Mouse (Mus musculus): ENCODE data around the gene Emc10. TPM values are rescaled to one million over a fixed set of nuclear protein-coding genes. Genes with fewer than 3 reads are reported as not detected.

Emc10 gene
- total RNA-seq, 1 experiment from 2014 or later: 38.8 TPM

DNA sequence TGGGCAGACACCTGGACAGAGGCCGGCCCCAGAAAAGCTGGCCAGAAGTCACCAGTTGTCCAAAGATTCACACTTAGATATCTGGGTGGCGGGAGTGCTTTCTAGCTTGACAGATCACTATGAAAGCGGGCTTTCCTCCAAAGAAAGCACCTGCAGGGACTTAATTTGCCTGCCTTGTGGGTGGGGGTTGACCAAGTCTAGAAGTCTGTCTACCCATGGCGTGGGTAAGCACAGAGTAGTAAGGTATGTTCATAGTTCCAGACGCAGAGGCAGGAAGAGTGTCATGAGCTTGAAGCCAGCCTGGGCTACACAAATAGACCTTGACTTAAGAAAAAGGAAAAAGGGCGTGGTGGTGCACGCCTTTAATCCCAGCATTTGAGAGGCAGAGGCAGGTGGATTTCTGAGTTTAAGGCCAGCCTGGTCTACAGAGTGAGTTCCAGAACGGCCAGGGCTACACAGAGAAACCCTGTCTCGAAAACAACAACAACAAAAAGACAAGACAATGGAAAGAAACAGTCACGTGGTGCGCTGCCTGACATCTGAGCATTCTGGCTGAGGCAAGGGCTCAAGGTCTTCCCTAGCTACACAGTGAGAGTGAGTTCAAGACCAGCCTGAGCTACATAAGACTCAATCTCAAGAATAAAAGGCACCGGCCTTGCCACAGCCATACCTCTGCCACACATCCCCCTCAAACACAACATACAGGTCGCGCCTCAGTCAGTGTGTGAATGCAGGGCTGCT is 30.3 kb upstream of the Emc10 start:
- ATAC-seq (replicated peaks; ENCODE audit: low read depth, poor library complexity, severe bottlenecking): no peak

DNA sequence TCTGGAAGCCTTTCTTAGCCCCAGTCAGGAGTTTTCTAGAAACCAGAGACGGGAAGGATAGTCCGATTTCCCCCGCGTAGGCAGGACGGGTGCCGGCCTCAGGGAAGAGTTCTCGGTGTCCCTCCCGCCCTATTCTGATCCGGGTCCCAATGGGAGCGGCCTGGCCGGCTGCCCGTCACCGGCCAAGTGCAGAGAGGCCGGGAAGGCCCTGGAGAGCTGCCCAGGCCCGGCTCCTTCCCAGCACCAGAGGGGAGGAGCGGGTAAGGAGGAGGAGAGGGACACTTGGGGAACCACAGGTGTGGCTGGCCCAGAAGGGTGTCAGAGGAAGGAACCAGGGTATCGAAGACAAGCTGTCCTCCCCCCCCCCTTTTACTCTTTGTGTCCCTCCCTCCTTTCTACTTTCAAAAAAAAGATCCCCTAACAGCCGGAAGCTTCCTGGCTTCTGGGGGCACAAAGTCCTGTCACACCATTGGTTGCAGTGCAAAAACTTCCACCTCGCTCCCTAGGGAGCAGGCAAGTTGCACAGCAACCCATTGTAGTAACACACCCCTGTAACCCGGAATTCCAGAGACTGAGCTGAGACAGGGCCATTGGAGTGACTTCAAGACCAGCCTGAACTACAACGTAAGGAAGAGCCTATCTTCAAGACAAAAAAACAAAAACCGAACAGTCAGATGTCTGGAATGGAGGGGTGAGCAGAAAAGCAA is 28.9 kb upstream of the Emc10 start:
- ATAC-seq (replicated peaks; ENCODE audit: low read depth, poor library complexity, severe bottlenecking): no peak

DNA sequence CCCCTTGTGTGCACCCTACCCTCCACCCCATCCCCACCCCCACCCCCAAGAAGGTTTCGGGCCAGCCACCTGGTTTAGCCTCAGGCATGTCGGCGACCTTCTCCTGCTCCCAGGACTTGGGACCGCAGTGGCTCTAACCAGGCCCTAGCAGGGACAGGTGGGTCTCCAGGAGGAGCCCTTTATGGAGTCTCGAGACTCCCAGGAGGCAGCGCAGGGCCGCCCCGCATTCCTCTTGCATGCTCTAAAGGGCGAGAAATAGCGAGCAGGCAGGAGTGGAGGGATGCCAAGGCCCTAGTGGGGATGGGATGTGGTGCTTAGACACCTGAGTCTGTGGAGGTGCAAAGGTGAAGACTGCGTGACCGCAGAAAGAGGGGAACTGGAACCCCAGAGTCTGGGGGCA is 28.2 kb upstream of the Emc10 start, which contains the start of gene Mybpc2:
Gene Mybpc2, minus strand, starts transcription at position 155 of the 400 bp plus-strand sequence.
- no peak for ATAC-seq (replicated peaks; ENCODE audit: low read depth, poor library complexity, severe bottlenecking)

DNA sequence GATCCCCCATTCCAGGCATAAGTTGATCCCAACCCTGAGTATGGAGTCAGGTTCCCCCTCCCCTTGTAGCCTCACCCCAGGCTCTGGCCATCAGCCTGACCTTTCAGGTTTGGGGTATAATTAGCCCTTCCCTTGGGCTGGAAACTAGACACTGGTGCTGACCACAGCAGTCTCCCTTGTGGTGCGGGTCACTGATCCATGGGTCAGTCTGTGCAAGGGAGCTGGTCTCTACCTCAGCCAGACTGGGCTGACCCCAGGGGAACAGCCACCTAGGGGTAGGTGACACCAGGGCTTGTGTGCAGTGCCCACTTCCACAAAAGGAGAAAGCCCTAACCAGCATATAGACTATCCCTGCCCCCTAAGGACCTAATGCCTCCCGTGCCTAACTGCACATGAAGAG is 26.7 kb upstream of the Emc10 start:
- ATAC-seq (replicated peaks; ENCODE audit: low read depth, poor library complexity, severe bottlenecking): no peak

DNA sequence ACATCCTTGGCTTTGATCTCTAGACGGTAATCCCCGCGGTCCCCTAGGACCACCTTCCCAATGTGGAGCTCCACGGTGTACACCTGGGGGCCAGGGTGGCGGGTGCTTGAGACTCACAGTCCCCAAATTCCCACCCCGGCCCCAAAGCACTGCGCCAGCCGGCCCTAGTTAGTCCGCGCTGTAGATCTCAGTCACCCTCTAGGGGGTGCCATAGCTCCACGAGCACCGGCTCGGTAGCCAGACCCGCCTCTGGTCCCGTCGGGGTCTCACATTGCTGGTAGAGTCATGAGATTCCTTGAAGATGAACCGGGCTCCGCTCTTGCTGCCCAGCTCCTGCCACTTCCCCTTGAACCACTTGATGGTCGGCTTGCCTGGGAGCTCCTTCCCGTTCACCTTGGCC is 25.4 kb upstream of the Emc10 start:
- ATAC-seq (replicated peaks; ENCODE audit: low read depth, poor library complexity, severe bottlenecking): peak; percentile 87

DNA sequence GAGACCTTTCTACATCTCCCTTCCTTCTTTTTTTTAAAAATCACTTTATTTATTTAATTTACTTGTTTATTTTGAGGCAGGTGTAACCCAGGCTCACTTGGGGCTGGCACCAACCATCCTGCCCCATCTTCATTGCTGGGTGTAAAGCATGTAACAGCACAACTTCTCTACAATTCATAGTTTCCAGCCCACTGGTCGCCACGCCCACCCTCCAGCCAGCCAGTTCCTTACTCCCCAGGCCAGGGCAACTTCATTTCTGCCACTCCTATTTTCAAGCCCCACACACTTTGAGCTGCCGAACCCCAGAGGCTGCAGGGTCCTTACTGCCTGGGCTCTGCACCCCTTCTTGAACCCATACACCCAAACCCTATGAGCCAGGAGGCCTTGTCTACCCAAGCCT is 24.7 kb upstream of the Emc10 start:
- ATAC-seq (replicated peaks; ENCODE audit: low read depth, poor library complexity, severe bottlenecking): no peak

DNA sequence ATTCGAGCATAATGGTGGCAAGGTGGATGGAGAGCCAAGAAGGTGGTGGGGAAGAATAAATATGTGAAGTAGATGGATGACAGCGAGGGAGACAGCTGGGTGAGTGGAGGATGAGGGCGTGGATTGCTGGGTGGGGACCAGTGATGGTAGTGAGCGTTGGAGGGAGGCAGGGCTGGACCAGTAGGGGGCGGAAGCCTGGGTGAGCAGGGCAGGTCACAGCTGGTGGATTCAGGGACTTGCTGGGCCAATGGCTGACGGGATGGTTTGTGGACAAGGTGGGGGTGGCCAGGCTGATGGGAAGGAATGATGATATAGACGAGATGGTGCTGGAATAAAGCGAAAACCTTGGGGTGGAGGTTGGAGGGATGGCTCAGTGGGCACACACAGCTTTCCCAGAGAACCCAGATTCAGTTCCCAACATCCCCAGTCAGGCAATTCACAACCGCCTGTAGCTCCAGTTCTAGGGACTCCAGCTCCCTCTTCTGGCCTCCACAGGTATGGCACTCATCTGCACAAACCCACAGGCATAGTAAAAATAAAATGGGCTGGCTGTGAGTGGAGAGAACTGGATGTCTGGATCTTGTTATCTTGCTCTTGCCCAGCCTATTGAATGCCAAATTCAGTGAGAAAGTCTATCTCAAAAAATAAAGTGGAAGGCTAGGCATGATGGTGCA is 23.0 kb upstream of the Emc10 start:
- peak; percentile 46; the same call in 1 of the 2 replicates for ATAC-seq (replicated peaks; ENCODE audit: low read depth, poor library complexity, severe bottlenecking)

DNA sequence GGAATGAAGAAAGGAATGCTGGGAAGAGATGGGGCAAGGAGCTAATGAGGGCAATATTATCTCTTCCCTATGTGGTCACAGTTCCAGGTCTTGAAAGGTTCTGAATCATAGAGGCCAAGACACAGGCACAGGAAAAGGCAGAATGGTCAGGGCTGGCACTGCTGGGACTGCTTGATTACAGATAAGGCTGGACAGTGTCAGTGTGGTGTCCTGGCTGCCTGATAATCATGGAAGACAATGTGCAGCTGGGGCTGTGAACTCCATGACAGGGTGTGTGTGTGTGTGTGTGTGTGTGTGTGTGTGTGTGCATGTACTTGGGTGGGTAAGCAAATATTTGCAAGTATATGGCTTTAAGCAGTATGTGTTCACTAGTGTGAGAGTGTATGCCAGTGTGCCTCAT is 11.2 kb upstream of the Emc10 start:
- ATAC-seq (replicated peaks; ENCODE audit: low read depth, poor library complexity, severe bottlenecking): no peak

DNA sequence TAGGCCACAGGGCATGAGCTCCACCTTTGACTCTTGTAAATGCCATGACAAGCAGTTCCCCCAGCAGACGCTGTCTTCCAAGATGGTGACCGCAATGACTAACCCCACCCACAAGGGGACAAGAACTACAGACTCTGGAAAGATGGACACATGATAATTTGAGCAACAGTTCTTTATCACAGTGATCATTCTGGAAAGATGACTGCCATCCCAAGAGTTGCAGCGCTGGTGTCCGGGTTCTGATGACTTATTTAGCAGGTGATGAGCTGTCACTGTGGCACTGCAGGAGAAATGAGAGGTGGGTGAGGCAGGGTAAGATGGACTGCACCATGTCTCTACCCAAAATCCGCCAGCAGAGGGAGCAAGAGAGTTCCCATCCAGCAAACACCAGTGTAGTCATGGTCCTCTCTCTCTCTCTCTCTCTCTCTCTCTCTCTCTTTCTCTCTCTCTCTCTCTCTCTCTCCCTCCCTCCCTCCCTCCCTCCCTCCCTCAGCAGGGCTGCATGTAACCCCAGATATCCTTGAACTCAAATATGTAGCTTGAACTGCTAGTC is 5.3 kb upstream of the Emc10 start:
- ATAC-seq (replicated peaks; ENCODE audit: low read depth, poor library complexity, severe bottlenecking): peak; percentile 84

DNA sequence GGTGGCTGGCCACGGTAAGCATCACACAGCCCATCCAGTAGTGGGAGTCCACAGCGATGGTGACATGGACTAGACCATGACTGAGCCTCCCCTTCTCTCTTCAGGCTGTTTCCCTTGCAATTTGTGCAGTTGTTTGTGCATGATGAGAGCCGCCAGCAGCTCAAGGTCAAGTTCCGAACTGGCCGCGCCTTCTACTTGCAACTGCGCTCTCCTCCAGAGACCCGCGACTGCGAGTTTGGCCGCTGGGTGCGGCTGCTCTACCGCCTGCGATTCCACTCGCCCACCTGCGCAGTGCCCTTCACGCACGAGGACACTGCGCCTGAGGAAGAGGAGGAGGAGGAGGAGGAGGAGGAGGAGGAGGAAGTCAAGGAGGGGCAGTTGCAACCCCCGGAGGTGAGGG is 3.7 kb upstream of the Emc10 start:
- no peak for ATAC-seq (replicated peaks; ENCODE audit: low read depth, poor library complexity, severe bottlenecking)

DNA sequence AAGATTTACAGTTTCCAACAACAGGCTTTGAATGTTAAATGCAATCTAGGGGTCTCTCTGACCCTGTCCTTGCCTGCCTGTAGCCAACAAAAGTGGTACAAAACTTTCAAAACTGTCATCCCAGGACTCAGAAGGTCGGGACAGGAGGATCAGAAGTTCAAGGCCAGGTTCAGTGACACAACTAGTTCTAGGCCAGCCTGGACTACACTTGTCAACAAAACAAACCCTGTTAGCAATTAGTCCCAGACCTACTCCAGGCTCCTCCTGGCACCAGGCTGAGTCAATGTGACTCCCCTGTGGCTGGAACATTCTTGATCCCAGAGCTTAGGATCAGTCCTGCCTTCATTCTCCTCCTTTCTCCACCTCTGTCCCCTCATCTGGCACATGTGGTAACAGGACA is 2.6 kb upstream of the Emc10 start:
- no peak for ATAC-seq (replicated peaks; ENCODE audit: low read depth, poor library complexity, severe bottlenecking)

DNA sequence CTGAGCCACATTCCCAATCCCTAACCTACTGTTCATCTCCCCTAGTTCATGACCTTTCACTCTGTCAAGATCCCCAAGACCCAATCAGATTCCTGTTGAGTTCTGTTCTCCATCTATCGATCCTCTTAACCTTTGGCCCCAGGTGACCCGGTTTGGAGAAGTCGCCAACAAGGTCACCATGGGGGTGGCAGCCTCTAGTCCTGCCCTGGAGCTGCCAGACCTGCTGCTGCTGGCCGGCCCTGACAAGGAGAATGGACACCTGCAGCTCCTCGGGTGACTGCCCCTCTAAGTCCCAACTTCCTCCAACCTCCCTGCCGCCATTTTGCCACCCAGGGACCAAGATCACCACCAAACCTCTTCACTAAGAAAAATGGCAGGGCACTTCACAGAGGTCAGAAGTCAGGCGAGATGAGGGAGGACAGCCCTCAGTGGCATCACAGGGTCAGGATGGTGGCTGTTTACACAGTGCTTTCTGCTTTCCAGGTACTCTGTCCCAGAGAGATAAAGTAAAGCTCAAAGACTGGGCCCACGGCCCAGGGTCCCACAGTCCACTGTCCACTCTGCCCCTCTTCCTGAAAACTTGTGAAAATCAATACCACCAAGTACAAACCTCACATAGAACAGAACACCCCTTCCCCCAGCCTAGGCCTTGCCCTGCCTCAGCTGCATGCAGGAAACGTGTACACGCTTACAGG is 1.2 kb upstream of the Emc10 start:
- no peak for ATAC-seq (replicated peaks; ENCODE audit: low read depth, poor library complexity, severe bottlenecking)

DNA sequence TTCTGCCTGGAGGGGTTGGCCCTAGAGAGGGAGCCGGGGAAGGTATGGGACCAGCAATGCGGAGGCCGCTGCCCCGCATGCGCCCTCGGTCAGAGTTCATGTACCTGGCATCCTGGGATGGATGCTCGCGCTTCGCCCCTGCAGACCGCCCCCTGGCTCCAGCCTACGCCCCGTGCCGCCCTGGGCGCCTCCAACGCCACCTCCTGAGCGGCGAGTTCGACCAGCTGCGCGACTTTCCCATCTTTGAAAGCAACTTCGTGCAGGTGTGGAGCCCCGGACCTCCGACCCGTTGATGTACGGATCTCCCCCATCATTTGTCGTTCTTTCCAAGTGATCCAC is 411 bp upstream of the Emc10 start:
- no peak for ATAC-seq (replicated peaks; ENCODE audit: low read depth, poor library complexity, severe bottlenecking)

DNA sequence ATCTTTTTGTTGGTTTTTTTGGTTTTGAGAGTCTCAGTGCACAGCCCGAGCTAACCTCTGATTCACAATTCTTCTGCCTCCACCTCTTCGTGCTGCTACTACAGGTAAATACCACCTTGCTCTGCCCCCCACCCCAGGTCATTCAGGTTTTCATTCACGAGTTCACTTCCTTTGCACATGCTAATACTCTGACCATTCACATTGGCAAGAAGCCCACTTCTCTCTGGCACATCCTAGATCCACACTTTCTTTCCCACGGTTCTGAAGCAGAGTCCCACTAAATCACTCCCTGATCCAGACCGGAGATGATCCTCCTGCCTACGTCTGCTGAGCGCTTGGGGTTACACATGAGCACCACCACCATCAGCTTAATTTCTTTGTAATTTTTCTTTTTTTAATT is 1.2 kb downstream of the Emc10 start:
- ATAC-seq (replicated peaks; ENCODE audit: low read depth, poor library complexity, severe bottlenecking): no peak

DNA sequence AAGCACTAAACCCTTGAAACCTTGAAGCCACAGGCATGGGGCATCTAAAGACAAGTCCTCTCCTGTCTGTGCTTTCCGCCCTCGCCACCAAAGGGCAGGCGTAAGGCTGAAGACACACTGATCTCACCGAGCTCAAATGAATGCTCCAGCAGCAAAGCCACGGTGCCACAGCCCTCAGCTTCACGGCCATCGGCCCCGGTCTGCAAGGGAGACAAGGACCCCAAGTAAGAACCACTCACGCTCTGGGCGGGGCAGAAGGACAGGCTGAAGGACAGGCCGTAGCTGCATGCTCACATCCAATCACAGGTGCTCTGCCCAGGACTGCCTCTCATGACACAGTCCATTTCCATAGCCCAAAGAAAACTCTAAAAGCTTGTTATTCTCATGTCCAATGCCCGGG is 1.6 kb downstream of the Emc10 start:
- no peak for ATAC-seq (replicated peaks; ENCODE audit: low read depth, poor library complexity, severe bottlenecking)

DNA sequence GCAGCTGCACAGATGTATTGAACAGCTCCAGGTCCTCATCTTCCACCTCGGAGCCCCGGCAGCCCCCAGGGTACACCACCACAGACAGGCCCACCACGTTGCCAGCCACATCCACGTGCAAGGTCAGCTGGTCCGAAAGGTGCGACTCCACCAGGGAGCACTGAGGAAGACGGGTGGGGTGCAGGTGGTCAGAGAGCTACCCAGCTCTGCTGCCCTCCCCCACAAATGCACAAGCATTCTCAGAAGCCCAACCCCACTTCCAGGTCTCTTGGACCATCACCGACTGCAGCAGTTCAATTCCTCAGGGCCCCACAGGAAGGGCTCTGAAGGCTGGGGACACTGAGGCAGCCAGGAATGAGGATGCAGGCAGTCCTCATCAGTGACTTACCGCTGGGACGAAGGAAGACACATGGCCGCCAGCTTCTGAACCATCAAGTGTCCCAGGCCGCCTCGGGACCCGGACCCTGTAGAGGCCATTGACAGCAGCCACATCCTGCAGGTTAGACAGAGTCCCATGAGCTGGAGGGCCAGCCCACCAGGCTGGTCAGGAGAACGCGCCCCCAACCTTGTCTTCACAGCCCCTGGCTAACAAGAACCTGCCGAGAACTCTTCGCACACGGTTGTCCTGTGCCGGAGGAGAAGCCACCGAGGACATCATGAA is 4.0 kb downstream of the Emc10 start:
- ATAC-seq (replicated peaks; ENCODE audit: low read depth, poor library complexity, severe bottlenecking): no peak

DNA sequence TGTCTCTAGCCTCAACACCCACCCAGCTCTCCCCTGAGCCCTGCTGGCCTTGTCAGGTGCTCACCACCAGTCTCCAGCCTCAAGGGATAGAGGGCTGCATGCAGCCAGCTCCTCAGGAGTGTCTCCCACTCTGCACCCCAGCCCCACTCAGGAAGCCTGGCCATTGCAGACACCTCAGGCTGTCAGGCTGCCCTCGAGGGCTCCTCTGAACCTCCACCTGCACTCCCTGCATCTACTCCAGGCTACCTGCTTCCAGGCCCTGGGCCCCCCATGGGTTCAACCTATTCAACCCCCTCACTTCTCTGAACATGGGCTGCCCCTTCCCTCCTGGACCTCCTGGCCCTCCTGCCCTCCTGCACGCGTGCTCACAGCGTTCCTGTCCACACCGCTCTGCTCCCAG is 4.9 kb downstream of the Emc10 start:
- ATAC-seq (replicated peaks; ENCODE audit: low read depth, poor library complexity, severe bottlenecking): no peak

DNA sequence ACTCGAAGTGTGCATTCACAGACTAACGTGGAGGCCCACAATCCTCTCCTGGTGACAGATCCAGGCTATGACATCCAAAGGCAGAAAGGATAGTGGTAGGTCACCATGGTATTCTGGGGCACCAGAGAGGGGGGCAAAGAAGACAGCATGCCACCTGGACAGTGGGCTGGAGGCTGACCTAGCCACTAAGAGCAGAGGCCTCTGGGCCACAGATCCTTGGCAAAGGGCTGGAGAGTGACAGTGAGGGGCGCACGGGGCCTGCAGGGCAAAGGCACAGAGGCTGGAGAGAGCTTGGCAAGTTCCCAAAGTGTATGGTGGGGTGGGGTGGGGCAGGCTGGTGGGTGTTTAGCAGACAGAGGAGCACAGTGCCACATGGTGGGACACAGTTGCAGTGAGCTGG is 6.0 kb downstream of the Emc10 start:
- no peak for ATAC-seq (replicated peaks; ENCODE audit: low read depth, poor library complexity, severe bottlenecking)

DNA sequence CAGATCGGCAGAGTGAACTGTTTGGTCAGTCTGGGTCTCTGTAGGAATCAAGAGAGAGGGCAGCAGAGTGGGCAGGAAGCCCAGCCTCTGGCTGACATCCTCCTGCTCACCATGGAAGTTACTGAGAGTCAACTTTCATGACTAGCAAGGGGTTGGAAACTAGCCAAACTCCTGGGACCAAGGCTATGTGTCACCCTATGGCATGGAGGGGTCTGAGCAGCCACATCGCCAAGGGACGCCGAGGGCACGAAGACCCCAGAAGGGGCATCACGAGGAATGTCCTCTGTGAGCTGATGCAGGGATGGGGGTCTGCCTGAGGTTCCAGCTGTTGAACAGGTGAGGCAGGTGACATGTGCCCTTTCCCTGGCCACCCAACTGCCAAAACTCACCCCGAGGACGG is 7.8 kb downstream of the Emc10 start:
- ATAC-seq (replicated peaks; ENCODE audit: low read depth, poor library complexity, severe bottlenecking): no peak

DNA sequence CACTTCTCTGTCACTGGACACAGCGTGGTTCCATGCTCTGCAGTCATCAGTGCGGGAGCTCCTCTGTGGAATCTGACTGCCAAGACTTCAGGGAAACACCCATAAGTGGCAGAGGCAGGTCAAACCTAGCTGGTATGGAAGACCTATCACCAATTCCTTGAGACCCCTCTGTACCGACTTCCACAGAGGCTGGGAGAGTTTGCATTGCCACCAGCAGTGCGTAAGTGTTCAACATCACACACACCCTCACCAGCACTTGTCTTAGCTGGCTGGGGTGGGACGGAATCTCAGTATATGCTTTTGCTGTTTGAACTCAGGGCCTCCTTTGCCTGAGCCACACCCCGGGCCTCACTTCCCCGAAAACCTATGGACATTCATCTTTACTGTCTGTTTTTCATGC is 8.4 kb downstream of the Emc10 start:
- no peak for ATAC-seq (replicated peaks; ENCODE audit: low read depth, poor library complexity, severe bottlenecking)
